Comparison of ENCODE assay signal across 9 mouse cellular contexts in genomic region chr5:132541371-132541931, GRCm38 (mm10). TPM values are rescaled to one million over a fixed set of nuclear protein-coding genes. Genes with fewer than 3 reads are reported as not detected.
DNase-seq lines count a peak whose midpoint lies in the region; ATAC-seq and TF ChIP-seq lines count a peak whose summit lies in the region.
"Had no signal": no experiment of that assay in that cellular context is flagged by ENCODE, and none has a peak within 500 bp of the region (broad histone marks: within the 10 kb centered on the region; RNA-seq: fewer than 3 reads in every experiment).

No protein-coding gene starts in this region.

- H3K9me3 ChIP-seq in kidney, embryonic 15.5 days (replicated peaks) = no peaks in the 10 kb centered on the region
- no peaks in the 10 kb centered on the region for H3K9me3 ChIP-seq in liver, postnatal 0 days (ENCODE audit: low read length)

- H3K36me3 ChIP-seq in spleen, adult 2 months (ENCODE audit: control insufficient read depth, insufficient read depth, low read length) = no peaks in the 10 kb centered on the region
- no peaks in the 10 kb centered on the region for H3K36me3 ChIP-seq in kidney, embryonic 15.5 days
- H3K36me3 ChIP-seq in liver, postnatal 0 days (replicated peaks; ENCODE audit: insufficient read depth, low read length) = no peaks in the 10 kb centered on the region

- no peaks in the 10 kb centered on the region; the same call in 1 of the 2 replicates for H3K4me1 ChIP-seq in spleen, adult 2 months (ENCODE audit: control insufficient read depth, insufficient read depth, insufficient read length)
- peaks cover 33% of the 10 kb centered on the region for H3K4me1 ChIP-seq in kidney, embryonic 15.5 days
- peaks cover 5% of the 10 kb centered on the region; the same call in 1 of the 2 replicates for H3K4me1 ChIP-seq in liver, postnatal 0 days (ENCODE audit: insufficient read depth)

- peak overlapping the region; percentile 16 for H3K4me3 ChIP-seq in spleen, adult 2 months (ENCODE audit: extremely low read depth, insufficient read depth, insufficient read length)
- peak overlapping the region; percentile 87 for H3K4me3 ChIP-seq in kidney, embryonic 15.5 days (replicated peaks)
- H3K4me3 ChIP-seq in liver, postnatal 0 days (ENCODE audit: low read depth, low read length) = peak overlapping the region; percentile 62

- WGBS in spleen, adult 2 months = 1% methylated on average over 46 of the region's 46 CpGs
- 0% methylated on average over 46 of the region's 46 CpGs for WGBS in kidney, embryonic 15.5 days
- WGBS in liver, postnatal 0 days (ENCODE audit: insufficient replicate concordance) = under 1% methylated on average over 45 of the region's 46 CpGs

- no peak for ATAC-seq in kidney, embryonic 15.5 days (replicated peaks; ENCODE audit: low FRiP score)
- ATAC-seq in liver, postnatal 0 days = no peak

- H3K4me2 ChIP-seq in kidney, embryonic 15.5 days = peak overlapping the region; percentile 91
- H3K4me2 ChIP-seq in liver, postnatal 0 days (ENCODE audit: low read depth, low read length) = peak overlapping the region; percentile 87

- TF ChIP-seq CTCF in spleen, adult 2 months (IDR thresholded peaks at IDR 0.05; ENCODE audit: extremely low read depth, insufficient read depth, insufficient read length, insufficient replicate concordance) = no peak
- no peak for TF ChIP-seq CTCF in liver, postnatal 0 days (IDR thresholded peaks at IDR 0.05; ENCODE audit: low read depth)

- no peak for TF ChIP-seq POLR2A in spleen, adult 2 months (IDR thresholded peaks at IDR 0.05; ENCODE audit: low read depth, low read length)

- peaks cover 8% of the 10 kb centered on the region for H3K27me3 ChIP-seq in spleen, adult 2 months (ENCODE audit: control insufficient read depth, insufficient read depth, low read length)
- H3K27me3 ChIP-seq in kidney, embryonic 15.5 days = peaks cover 3% of the 10 kb centered on the region; the same call in 1 of the 2 replicates
- H3K27me3 ChIP-seq in liver, postnatal 0 days (ENCODE audit: insufficient read depth, low read length) = peaks cover 30% of the 10 kb centered on the region

- no peak overlapping the region for H3K27ac ChIP-seq in spleen, adult 2 months (ENCODE audit: insufficient read depth, low read length)
- peak overlapping the region; percentile 95 for H3K27ac ChIP-seq in kidney, embryonic 15.5 days
- H3K27ac ChIP-seq in liver, postnatal 0 days (ENCODE audit: low read depth) = no peak overlapping the region
- H3K27ac ChIP-seq: macrophage had no signal

- peak overlapping the region; percentile 75 for H3K9ac ChIP-seq in kidney, embryonic 15.5 days
- peak overlapping the region; percentile 23 for H3K9ac ChIP-seq in liver, postnatal 0 days (replicated peaks)

- DNase-seq in spleen, adult 2 months (ENCODE audit: low read depth in 1 of 2, low spot score in 2 of 2) = no peak
- no peak for DNase-seq in spleen, postnatal 36 days (ENCODE audit: low spot score in 2 of 2)
- DNase-seq in cerebellum, postnatal 14 days = peak; percentile 64 to 74
- DNase-seq in heart, adult 18-20 months = peak; percentile 14 to 57
- peak; percentile 20 for DNase-seq in liver, postnatal 0 days
- peak; percentile 21 for DNase-seq in right cerebral cortex, postnatal 14 days
- no peak for DNase-seq in spleen, adult 12 weeks (ENCODE audit: low spot score)

- no peak for TF ChIP-seq EP300 in liver, postnatal 0 days (IDR thresholded peaks at IDR 0.05; ENCODE audit: low read depth)

RNA-seq across cellular contexts. Expression of gene Auts2, which starts 1.7 kb away (rescaled TPM):
- polyA plus RNA-seq in spleen, adult 2 months (2012; rRNA removed) = 0.95 and 1.3 TPM in 2 replicates
- 10 to 100 TPM; 24.3 to 29.9 TPM for total RNA-seq in heart, adult 18-20 months (2021)
- 25.6 and 27.7 TPM in 2 replicates for polyA plus RNA-seq in kidney, embryonic 15.5 days (2015; fragmentation: Nextera tagmentation; extraction: Ambion mirVana)
- 0.96 and 1.0 TPM in 2 replicates for polyA plus RNA-seq in liver, postnatal 0 days (2015; fragmentation: Nextera tagmentation; extraction: Ambion mirVana)

Comparison
In these comparisons a context has a peak if more than half of its experiments do, and no peak if none do; other contexts are left out.
1. DNase-seq: peak in cerebellum, postnatal 14 days (2 of 2), heart, adult 18-20 months (2 of 2), liver, postnatal 0 days (single experiment) and right cerebral cortex, postnatal 14 days (single experiment); none in spleen, adult 2 months (0 of 2), spleen, postnatal 36 days (0 of 2) and spleen, adult 12 weeks (single experiment).
2. H3K4me3 ChIP-seq: peak in every context shown above with its lines; median percentile 87 in kidney, embryonic 15.5 days; 62 in liver, postnatal 0 days; 16 in spleen, adult 2 months.
3. RNA of gene Auts2, which starts 1.7 kb away (polyA plus RNA-seq): 25.6 to 27.7 TPM in kidney, embryonic 15.5 days; 0.95 to 1.3 TPM in spleen, adult 2 months and 0.96 to 1.0 TPM in liver, postnatal 0 days; every median in the first group is over 10 times any median in the second.